Mouse (Mus musculus): ENCODE measurements around the gene Syn3. TPM values are rescaled to one million over a fixed set of nuclear protein-coding genes. Genes with fewer than 3 reads are reported as not detected.
A peak's percentile ranks its signal among the peaks of the same experiment; 100 is the strongest.

Syn3 gene
- polyA plus RNA-seq, 2 experiments = 1.9 to 2.0 TPM

DNA sequence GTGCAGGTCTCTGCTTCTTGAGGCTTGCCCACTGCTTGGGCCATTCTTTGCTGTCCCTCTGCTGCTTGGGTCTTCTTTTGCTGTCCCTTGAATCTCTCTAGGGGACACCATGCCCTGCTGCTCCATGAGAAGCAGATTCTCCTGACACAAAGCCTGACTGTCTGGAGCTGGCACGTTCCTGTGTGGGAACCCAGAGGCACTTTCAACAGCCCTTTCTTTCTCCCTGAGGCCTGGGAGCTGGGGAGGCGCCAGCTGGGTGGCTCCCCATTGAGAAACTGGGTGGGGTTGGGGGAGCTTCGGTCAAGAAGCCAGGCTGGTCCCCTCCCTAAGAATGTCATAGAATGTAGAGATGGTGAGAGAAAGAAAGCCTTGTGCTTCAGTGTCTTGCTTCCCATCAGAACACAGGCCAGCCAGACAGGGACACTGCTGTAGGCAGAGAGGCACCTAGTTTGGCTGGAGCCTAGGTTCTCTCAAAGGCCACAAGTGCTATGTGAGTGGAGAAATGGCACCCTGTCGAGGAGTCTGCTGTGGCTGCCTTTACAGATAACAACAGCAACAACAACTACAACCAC is 304.7 kb downstream of the Syn3 start:
- no peak for ATAC-seq (ENCODE audit: low FRiP score, low read depth)

DNA sequence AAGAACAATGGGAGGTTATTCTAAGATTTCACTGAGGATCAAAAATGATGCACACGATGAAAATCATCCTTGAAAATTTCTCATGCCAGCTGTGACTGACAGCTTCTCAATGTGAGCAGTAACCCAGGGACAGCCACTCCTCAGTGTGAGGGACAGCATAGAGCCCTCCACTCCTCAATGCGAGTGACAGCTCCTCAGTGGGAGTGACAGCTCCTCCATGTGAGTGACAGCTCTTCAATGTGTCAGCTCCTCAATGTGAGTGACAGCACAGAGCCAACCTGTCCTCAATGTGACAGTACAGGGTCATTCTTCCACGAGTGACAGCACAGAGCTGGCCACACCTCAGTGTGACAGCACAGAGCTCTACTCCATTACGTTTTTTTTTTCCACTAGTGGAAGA is 310.1 kb downstream of the Syn3 start:
- Histone ChIP-seq H3K4me2 (replicated peaks; ENCODE audit: low read depth, low read length, severe bottlenecking) (no peak overlapping the region), H3K36me3 (ENCODE audit: control insufficient read depth, insufficient read depth, low read length) (no peaks in the 10 kb centered on the region), H3K9ac (ENCODE audit: low read depth, low read length, severe bottlenecking) (no peak overlapping the region), H3K27ac (replicated peaks; ENCODE audit: low read depth, low read length) (no peak overlapping the region), H3K4me1 (ENCODE audit: control insufficient read depth, insufficient read depth, low read length) (0 out of 2 replicates have a peak, but pooled peaks cover 5% of the 10 kb centered on the region), H3K4me3 (replicated peaks; ENCODE audit: low read length) (no peak overlapping the region), H3K9me3 (ENCODE audit: control insufficient read depth, low read length) (no peaks in the 10 kb centered on the region), H3K27me3 (ENCODE audit: control insufficient read depth, insufficient read depth, low read length) (no peaks in the 10 kb centered on the region)
- TF ChIP-seq POLR2A (IDR thresholded peaks at IDR 0.05; ENCODE audit: borderline replicate concordance, extremely low read depth, insufficient read depth, insufficient read length) = no peak
- ATAC-seq (ENCODE audit: low FRiP score, low read depth) (no peak), DNase-seq (ENCODE audit: low spot score) (no peak)
- 83% methylated on average over 4 of the region's 4 CpGs for WGBS

More for the DNA sequence above, 304.7 kb downstream of the Syn3 start:
- Histone ChIP-seq H3K27ac (replicated peaks; ENCODE audit: low read depth, low read length) (0 out of 2 replicates have a peak overlapping the region, but pooled peaks have one; percentile 30), H3K4me1 (ENCODE audit: control insufficient read depth, insufficient read depth, low read length) (peaks cover 14% of the 10 kb centered on the region), H3K27me3 (ENCODE audit: control insufficient read depth, insufficient read depth, low read length) (no peaks in the 10 kb centered on the region), H3K4me2 (replicated peaks; ENCODE audit: low read depth, low read length, severe bottlenecking) (no peak overlapping the region), H3K4me3 (replicated peaks; ENCODE audit: low read length) (no peak overlapping the region), H3K9me3 (ENCODE audit: control insufficient read depth, low read length) (no peaks in the 10 kb centered on the region), H3K9ac (ENCODE audit: low read depth, low read length, severe bottlenecking) (no peak overlapping the region), H3K36me3 (ENCODE audit: control insufficient read depth, insufficient read depth, low read length) (no peaks in the 10 kb centered on the region)
- WGBS = 63% methylated on average over 4 of the region's 4 CpGs
- DNase-seq (ENCODE audit: low spot score) = no peak
- TF ChIP-seq POLR2A (IDR thresholded peaks at IDR 0.05; ENCODE audit: borderline replicate concordance, extremely low read depth, insufficient read depth, insufficient read length) = no peak

DNA sequence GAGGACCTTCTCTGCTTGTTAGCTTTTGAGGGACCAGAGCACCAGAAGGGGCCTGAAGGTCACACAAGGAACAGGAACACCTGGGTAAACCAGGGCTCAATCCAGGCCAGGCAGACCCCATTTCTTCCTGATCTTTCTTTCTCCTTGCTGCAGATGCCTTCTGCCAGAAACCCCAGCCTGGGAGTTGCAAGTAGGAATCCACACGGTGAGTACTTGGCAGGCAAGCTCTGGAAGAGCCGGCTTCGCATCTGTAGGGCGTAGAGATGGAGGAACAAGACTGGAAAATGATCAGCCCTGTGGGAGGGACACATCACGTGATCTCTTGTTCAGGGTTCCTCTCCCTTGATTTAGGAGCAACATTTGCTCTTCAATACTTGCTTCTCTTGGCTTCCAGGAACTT is 310.8 kb downstream of the Syn3 start:
- ATAC-seq (ENCODE audit: low FRiP score, low read depth) (no peak), DNase-seq (ENCODE audit: low spot score) (no peak)
- Histone ChIP-seq H3K4me3 (replicated peaks; ENCODE audit: low read length) (no peak overlapping the region), H3K36me3 (ENCODE audit: control insufficient read depth, insufficient read depth, low read length) (no peaks in the 10 kb centered on the region), H3K9me3 (ENCODE audit: control insufficient read depth, low read length) (no peaks in the 10 kb centered on the region), H3K4me1 (ENCODE audit: control insufficient read depth, insufficient read depth, low read length) (0 out of 2 replicates have a peak, but pooled peaks cover 5% of the 10 kb centered on the region), H3K4me2 (replicated peaks; ENCODE audit: low read depth, low read length, severe bottlenecking) (no peak overlapping the region), H3K27me3 (ENCODE audit: control insufficient read depth, insufficient read depth, low read length) (no peaks in the 10 kb centered on the region), H3K27ac (replicated peaks; ENCODE audit: low read depth, low read length) (no peak overlapping the region), H3K9ac (ENCODE audit: low read depth, low read length, severe bottlenecking) (no peak overlapping the region)
- WGBS = 74% methylated on average over 5 of the region's 5 CpGs
- TF ChIP-seq POLR2A (IDR thresholded peaks at IDR 0.05; ENCODE audit: borderline replicate concordance, extremely low read depth, insufficient read depth, insufficient read length) = no peak

DNA sequence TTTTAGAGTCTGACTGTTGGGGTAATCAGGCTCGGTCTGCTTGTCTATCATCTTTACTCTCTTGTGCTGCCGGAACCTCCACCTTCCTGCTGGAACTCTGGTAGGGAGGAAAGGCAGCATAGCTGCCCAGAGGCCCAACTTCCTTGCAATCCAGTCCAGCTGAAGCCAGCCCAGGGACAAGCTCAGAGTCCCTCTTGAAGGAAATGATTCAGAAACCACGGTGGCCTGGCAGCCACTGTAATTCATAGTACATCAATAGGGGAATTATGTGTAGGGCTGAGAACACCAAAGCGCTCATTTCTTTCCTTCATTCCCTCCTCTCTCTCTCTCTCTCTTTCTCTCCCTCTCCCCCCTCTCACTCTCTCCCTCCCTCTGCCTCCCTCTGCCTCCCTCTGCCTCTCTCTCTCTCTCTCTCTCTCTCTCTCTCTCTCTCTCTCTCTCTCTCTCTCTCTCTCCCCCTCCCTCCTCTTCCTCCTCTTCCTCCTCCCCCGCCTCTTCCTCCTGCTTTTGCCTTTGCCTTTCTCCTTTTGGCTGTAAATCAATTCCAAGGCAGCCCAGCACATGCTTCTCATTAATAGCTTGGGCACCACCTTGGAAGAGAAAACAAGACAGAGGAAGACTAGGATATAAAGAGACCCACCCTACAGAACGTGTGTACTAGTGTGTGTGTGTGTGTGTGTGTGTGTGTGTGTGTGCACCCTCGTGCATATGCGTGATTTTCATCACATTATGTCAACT is 315.4 kb downstream of the Syn3 start:
- no peak for TF ChIP-seq POLR2A (IDR thresholded peaks at IDR 0.05; ENCODE audit: borderline replicate concordance, extremely low read depth, insufficient read depth, insufficient read length)
- no peak overlapping the region for H3K4me2 ChIP-seq (replicated peaks; ENCODE audit: low read depth, low read length, severe bottlenecking)
- H3K36me3 ChIP-seq (ENCODE audit: control insufficient read depth, insufficient read depth, low read length) = no peaks in the 10 kb centered on the region
- no peak overlapping the region for H3K9ac ChIP-seq (ENCODE audit: low read depth, low read length, severe bottlenecking)
- H3K4me3 ChIP-seq (replicated peaks; ENCODE audit: low read length) = no peak overlapping the region
- no peaks in the 10 kb centered on the region for H3K9me3 ChIP-seq (ENCODE audit: control insufficient read depth, low read length)
- no peaks in the 10 kb centered on the region for H3K27me3 ChIP-seq (ENCODE audit: control insufficient read depth, insufficient read depth, low read length)
- no peak for ATAC-seq (ENCODE audit: low FRiP score, low read depth)
- 0 out of 2 replicates have a peak overlapping the region, but pooled peaks have one; percentile 10 for H3K27ac ChIP-seq (replicated peaks; ENCODE audit: low read depth, low read length)
- DNase-seq (ENCODE audit: low spot score) = peak; percentile 51
- WGBS = 39% methylated on average over 8 of the region's 8 CpGs
- H3K4me1 ChIP-seq (ENCODE audit: control insufficient read depth, insufficient read depth, low read length) = 0 out of 2 replicates have a peak, but pooled peaks cover 11% of the 10 kb centered on the region

DNA sequence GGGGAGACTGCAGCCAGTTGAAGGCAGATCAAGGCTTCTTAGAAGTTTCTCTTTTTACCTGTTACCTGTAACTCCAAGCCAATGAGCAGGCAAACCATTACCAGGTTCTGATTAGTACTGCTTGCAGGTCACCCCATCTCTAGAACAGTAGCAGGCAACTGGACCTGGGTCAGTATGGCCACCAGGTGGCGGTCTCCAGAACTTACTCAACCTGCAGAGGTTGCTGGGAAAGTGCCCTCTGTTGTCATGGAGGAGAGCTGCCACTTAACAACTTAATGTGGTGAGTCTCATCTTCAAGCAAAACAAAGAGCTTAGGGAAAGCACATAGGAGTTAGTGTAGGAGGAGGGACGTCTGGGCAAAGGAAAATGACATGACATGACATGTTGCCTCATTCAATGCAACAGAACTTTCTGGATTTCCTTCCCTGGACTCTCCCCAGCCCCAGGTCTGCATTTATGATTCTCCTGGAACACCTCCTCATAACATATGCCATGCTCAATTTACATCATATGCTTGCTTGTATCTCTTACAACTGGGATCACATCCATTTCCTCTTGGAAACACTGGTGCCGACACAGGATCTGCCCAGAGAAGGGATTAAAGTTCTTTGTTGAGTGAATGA is 316.4 kb downstream of the Syn3 start:
- ATAC-seq (ENCODE audit: low FRiP score, low read depth) (no peak; the same call in 1 of the 2 replicates), DNase-seq (ENCODE audit: low spot score) (peak; percentile 55)

More for the DNA sequence above, 316.4 kb downstream of the Syn3 start:
- H3K27me3 ChIP-seq (ENCODE audit: control insufficient read depth, insufficient read depth, low read length) = no peaks in the 10 kb centered on the region
- no peak for TF ChIP-seq POLR2A (IDR thresholded peaks at IDR 0.05; ENCODE audit: borderline replicate concordance, extremely low read depth, insufficient read depth, insufficient read length)
- H3K9me3 ChIP-seq (ENCODE audit: control insufficient read depth, low read length) = no peaks in the 10 kb centered on the region
- no peak overlapping the region for H3K4me3 ChIP-seq (replicated peaks; ENCODE audit: low read length)
- WGBS = 34% methylated on average over 3 of the region's 3 CpGs
- no peak overlapping the region for H3K4me2 ChIP-seq (replicated peaks; ENCODE audit: low read depth, low read length, severe bottlenecking)
- H3K4me1 ChIP-seq (ENCODE audit: control insufficient read depth, insufficient read depth, low read length) = 0 out of 2 replicates have a peak, but pooled peaks cover 11% of the 10 kb centered on the region
- H3K9ac ChIP-seq (ENCODE audit: low read depth, low read length, severe bottlenecking) = no peak overlapping the region
- H3K27ac ChIP-seq (replicated peaks; ENCODE audit: low read depth, low read length) = no peak overlapping the region
- H3K36me3 ChIP-seq (ENCODE audit: control insufficient read depth, insufficient read depth, low read length) = no peaks in the 10 kb centered on the region
